Mouse (Mus musculus) mouse trophoblast stem cell (cell line): ENCODE measurements at regions not wholly inside any gene's neighbourhood (a gene's known extent, or its start where the extent isn't known, plus 50 kb on each side); places are given as distances from the start of the nearest gene placed in this dataset.

Experiments used
- in situ Hi-C, 2 experiments: fragments of 300-500 bp; cut with MseI, MboI; formaldehyde crosslinking; loops; 2 replicates in 1 of 2; 3 replicates in 1 of 2; pipeline ENCODE4 v1.15.1; 2025

- in situ Hi-C loops: no loop called here
Observed at GRCm38 (mm10) chr17:49215281-49215680, 212.9 kb upstream of the Mocs1 start.

DNA sequence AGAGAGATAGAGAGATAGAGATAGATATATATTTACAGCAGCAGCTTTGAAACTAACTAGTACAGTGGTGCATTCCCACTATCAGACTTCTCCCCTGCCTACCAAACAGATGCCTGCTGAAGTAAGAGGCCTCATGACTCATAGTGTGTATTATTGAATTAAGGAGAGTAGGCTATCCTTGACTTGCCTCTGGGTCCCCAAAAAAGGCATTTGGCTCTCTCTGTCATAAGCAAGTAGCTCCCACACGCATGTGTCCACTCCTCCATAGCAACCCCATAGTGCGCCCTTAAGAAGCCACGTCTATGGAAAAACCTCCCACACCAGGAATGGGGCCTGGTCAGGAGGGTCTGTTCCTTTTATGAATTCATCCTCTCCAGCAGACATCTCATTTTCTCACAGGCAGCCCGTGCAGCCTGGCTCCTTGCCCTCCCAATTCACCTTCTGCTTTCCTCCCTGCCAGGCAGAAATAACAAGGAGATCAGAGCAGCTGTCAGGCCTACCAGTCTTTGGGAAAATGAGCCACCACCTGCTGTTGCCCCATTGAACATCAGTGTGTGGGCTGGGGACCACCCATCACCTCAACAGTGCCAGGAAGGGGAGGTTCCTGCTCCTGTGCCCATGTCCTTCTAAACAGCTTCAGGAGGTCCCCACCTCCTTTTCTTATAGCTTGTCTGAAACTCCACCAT lies 208.5 kb upstream of the Mocs1 start:
- in situ Hi-C loops: no loop called here

GRCm38 (mm10) chr17:49223212-49223611 lies 204.9 kb upstream of the Mocs1 start:
- in situ Hi-C loops: no loop called here

DNA sequence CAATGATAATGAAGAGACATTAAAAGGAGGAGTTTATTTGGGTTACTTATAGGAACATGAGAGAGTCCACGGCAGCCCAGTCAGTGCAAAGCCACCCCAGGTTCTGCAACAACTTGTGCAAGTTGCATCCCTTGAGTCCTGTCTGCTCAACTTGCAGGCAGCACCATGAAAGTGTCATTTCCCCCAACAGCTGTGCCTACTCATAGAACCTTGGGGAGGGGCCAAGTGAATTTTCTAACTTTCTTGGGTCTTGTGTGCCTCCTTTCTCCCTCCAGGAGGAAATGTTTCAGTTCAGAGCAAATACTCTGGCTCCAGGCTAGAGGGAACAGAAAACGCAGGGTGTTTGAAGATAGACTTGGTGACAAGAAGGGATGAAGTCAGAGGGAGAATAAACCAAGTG lies 204.5 kb upstream of the Mocs1 start:
- in situ Hi-C loops: no loop called here

GRCm38 (mm10) chr17:49225255-49226015 lies 202.7 kb upstream of the Mocs1 start:
- in situ Hi-C loops: no loop called here

- in situ Hi-C loops: no loop called here
Observed at GRCm38 (mm10) chr17:49226016-49226400, 202.2 kb upstream of the Mocs1 start.

- in situ Hi-C loops: no loop called here
Observed at GRCm38 (mm10) chr17:49231287-49231686, 196.9 kb upstream of the Mocs1 start.

- in situ Hi-C loops: no loop called here
Observed at GRCm38 (mm10) chr17:49240097-49240496, 188.1 kb upstream of the Mocs1 start.

DNA sequence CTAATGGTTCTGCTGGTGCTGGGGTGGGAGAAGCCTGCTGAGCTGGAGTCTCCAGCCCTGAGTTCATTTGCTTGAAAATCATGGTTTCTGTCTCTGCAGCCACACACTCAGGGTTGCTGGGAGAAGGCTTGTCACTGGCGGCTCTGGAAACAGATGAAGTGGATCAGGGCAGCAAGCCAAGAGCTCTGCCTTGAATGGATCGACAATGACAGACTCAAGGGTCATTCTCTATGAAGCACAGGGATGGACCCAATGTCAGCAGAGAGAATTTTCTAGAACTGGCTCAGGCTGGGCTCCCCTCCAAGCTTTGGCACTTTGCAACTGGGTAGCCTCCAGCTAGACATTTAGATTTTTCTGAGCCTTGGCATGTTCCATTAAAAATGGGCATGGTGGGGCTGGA lies 184.7 kb upstream of the Mocs1 start:
- in situ Hi-C loops: no loop called here

- in situ Hi-C loops: no loop called here
Observed at GRCm38 (mm10) chr17:49245013-49245412, 183.1 kb upstream of the Mocs1 start.

- in situ Hi-C loops: no loop called here
Observed at GRCm38 (mm10) chr17:49247215-49247614, 180.9 kb upstream of the Mocs1 start.

DNA sequence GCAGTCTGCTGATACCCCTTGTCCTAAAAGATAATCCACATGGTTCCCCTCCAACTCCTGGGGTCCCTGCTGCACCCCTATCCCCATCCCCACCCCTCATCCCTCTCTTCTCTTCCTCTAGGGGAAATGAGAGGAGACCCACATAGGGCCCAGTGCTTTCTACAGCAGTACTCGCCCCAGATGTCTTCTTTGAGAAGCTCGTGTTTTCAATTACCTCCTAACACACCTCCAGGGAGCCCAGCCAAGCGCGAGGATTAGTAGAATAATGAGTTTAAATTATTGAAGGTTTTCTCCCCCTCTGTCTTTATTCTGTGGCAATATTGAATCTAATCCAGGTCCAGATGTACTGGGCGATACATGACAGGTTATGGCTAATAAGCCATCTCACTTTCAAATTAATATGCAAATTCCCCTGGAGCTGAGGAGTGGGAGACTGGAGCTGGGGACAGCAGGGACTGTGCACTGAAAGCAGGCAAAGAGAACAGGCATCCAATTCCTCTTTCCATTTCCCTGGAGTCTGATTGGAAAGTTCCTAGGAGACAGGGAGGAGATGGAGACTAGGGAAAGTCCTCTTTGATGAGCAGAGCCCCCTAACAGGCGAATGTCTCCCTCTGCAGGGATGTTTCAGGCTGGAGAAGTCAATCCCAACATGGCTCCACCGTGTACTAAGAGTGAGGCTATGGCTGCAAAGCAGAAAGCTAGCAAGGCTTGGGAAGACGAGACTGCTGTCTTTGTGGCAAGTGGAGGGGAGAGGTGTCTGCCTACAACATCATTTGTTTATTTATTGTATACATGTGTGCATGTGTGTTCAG lies 177.2 kb upstream of the Mocs1 start:
- in situ Hi-C loops: loop anchor here in 1 of 2 experiments (25.0 kb wide), 1 partner anchor 661 kb away; no protein-coding TSS in a partner anchor

GRCm38 (mm10) chr17:49252271-49252670 lies 175.9 kb upstream of the Mocs1 start:
- in situ Hi-C loops: loop anchor here in 1 of 2 experiments (25.0 kb wide), 1 partner anchor 660 kb away; no protein-coding TSS in a partner anchor

DNA sequence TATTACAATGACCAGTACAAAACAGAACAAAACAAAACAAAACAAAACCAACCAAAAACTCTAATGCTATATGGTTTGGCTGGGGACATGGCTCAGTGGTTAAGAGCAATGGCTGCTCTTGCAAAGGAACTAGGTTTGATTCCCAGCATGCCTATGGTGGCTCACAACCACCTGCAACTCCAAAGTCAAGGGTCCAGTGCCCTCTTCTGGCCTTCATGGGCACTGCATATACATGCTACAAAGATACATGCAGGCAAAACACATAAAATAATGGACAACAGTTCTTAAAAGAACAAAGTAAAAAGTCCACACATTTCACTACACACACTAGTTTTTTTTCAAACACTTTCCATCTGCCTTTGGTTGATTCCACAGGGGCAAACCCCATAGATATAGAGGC lies 169.7 kb upstream of the Mocs1 start:
- in situ Hi-C loops: loop anchor here in 1 of 2 experiments (25.0 kb wide), 1 partner anchor 654 kb away; no protein-coding TSS in a partner anchor

- in situ Hi-C loops: loop anchor here (10.0 to 25.0 kb wide), 2 partner anchors 132 to 650 kb away; no protein-coding TSS in a partner anchor
Observed at GRCm38 (mm10) chr17:49262394-49262793, 165.8 kb upstream of the Mocs1 start.

- in situ Hi-C loops: loop anchor here (10.0 to 25.0 kb wide), 2 partner anchors 128 to 646 kb away; no protein-coding TSS in a partner anchor
Observed at GRCm38 (mm10) chr17:49266343-49266742, 161.8 kb upstream of the Mocs1 start.

DNA sequence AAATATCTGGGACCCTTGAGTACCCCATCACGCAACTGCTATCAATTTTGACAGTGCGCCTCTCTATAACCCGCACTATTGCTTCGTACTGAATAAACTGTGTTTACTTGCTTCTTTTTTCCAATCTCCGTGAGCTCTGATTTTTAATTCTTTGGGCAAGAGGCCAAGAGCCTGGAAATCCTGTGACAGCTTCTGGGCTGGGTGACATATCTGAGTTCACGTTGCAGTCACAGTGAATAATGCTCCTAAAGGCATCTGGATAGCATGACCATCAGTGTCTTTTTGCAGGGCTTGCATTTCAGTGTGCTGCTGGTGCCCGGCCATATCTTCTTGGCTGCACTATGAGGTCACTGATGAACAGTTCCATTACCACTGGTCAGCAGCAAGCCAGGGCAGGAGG lies 158.2 kb upstream of the Mocs1 start:
- in situ Hi-C loops: loop anchor here (10.0 to 25.0 kb wide), 3 partner anchors 125 to 642 kb away; no protein-coding TSS in a partner anchor

GRCm38 (mm10) chr17:49272661-49273448 lies 155.3 kb upstream of the Mocs1 start:
- in situ Hi-C loops: loop anchor here in 1 of 2 experiments (10.0 to 25.0 kb wide), 2 partner anchors 132 to 639 kb away; no protein-coding TSS in a partner anchor

- in situ Hi-C loops: loop anchor here in 1 of 2 experiments (10.0 to 25.0 kb wide), 2 partner anchors 130 to 637 kb away; no protein-coding TSS in a partner anchor
Observed at GRCm38 (mm10) chr17:49274936-49275335, 153.2 kb upstream of the Mocs1 start.

GRCm38 (mm10) chr17:49275421-49275820 lies 152.7 kb upstream of the Mocs1 start:
- in situ Hi-C loops: loop anchor here in 1 of 2 experiments (10.0 kb wide), 1 partner anchor 129 kb away; no protein-coding TSS in a partner anchor

DNA sequence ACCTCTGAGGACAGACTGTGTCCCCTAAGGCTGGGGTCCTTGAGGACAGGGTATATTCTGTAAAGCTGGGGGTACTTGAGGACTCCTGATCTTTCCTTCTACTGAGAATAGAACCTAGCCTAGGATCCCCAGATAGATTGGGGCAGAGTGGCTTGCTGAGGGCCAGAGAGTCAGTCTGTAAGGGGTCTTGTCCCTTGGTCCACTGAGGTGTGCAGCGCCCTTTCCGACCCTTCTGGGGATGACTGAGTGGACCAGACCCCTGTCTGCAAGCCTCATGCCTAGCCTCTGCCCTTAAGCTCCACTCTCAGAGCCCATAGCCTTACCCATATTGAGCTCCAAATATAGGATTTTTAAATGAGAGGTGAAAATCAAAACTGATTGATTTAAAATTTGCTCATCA lies 152.2 kb upstream of the Mocs1 start:
- in situ Hi-C loops: loop anchor here in 1 of 2 experiments (10.0 kb wide), 1 partner anchor 129 kb away; no protein-coding TSS in a partner anchor
